Mouse (Mus musculus) CH12.LX (cell line): ENCODE measurements around the gene Ryr1. TPM values are rescaled to one million over a fixed set of nuclear protein-coding genes. Genes with fewer than 3 reads are reported as not detected.

Experiments
- DNase-seq: peaks from one replicate; pipeline ENCODE4 v3.0.0-alpha.2; 2013; ENCODE audit errors: extremely low read depth
- H3K27ac ChIP-seq: 2 replicates; pipeline ENCODE4 v1.5.1; 2012; ENCODE audit warnings: low read depth, mild to moderate bottlenecking, control low read depth, moderate library complexity; ENCODE audit not compliant: insufficient read depth
- H3K27me3 ChIP-seq: replicated peaks from 2 replicates; pipeline ENCODE3; 2012; ENCODE audit warnings: inconsistent platforms
- H3K36me3 ChIP-seq, 2 experiments: replicated peaks in 1 of 2; 2 replicates each; pipeline versions ENCODE3 to v1.6.1; 2012; ENCODE audit warnings: inconsistent platforms in 1 of 2, low read length in 1 of 2, mild to moderate bottlenecking in 1 of 2, mixed read lengths in 1 of 2, moderate library complexity in 1 of 2; ENCODE audit not compliant: control insufficient read depth in 1 of 2, insufficient read depth in 1 of 2
- H3K4me1 ChIP-seq, 2 experiments: 2 replicates each; pipeline ENCODE4 v1.6.1; 2012; ENCODE audit warnings: inconsistent platforms in 1 of 2, moderate library complexity in 1 of 2; ENCODE audit not compliant: insufficient read depth in 2 of 2, control insufficient read depth in 1 of 2
- H3K4me2 ChIP-seq: 2 replicates; pipeline ENCODE4 v1.6.1; 2012; ENCODE audit warnings: low read depth, mild to moderate bottlenecking, control low read depth; ENCODE audit not compliant: poor library complexity, insufficient read depth, severe bottlenecking
- H3K4me3 ChIP-seq, 3 experiments: fragments of 150-350 bp in 1 of 3; sonication (generic) in 1 of 3; replicated peaks in 1 of 3; 2 replicates each; pipeline versions ENCODE3 to v1.5.1; 2011 to 2012; ENCODE audit warnings: low read depth in 2 of 3, low read length in 2 of 3, mild to moderate bottlenecking in 2 of 3, moderate library complexity in 2 of 3, control low read depth in 1 of 3, improper control_type of control experiment in 1 of 3, inconsistent platforms in 1 of 3, mixed read lengths in 1 of 3; ENCODE audit not compliant: poor library complexity in 1 of 3
- H3K79me2 ChIP-seq: replicated peaks from 2 replicates; pipeline ENCODE4 v1.6.1; 2012; ENCODE audit warnings: mild to moderate bottlenecking, moderate library complexity; ENCODE audit not compliant: control insufficient read depth, poor library complexity, insufficient read depth, severe bottlenecking; ENCODE audit errors: extremely low read depth
- H3K9ac ChIP-seq: 2 replicates; pipeline ENCODE4 v1.6.1; 2012; ENCODE audit warnings: low read depth, mild to moderate bottlenecking, control low read depth, moderate library complexity; ENCODE audit not compliant: insufficient read depth
- H3K9me3 ChIP-seq: replicated peaks from 2 replicates; pipeline ENCODE3; 2012; ENCODE audit warnings: low read length, inconsistent platforms, mixed read lengths
- JUND ChIP-seq: conservative IDR thresholded peaks from 2 replicates; pipeline ENCODE4 v1.6.1; 2011; ENCODE audit warnings: low read depth, low read length, improper control_type of control experiment
- PAX5 ChIP-seq: IDR thresholded peaks from 2 replicates; pipeline ENCODE4 v1.6.1; 2012; ENCODE audit warnings: low read length, inconsistent platforms, mixed read lengths
- POLR2AphosphoS2 ChIP-seq: IDR thresholded peaks from 2 replicates; pipeline ENCODE4 v1.6.1; 2011; ENCODE audit warnings: low read depth, low read length, improper control_type of control experiment
- ZC3H11A ChIP-seq: IDR thresholded peaks from 2 replicates; pipeline ENCODE4 v1.6.1; 2012; ENCODE audit warnings: low read depth, mild to moderate bottlenecking, inconsistent platforms, low read length, improper control_type of control experiment
- dilution Hi-C: fragments of 300-500 bp; cut with MboI; formaldehyde crosslinking; loops from 2 replicates; pipeline ENCODE4 v1.14.3; 2020; ENCODE audit warnings: low sequenced_read_pairs; ENCODE audit not compliant: extremely low pct_unique_long_range_greater_than_20kb, extremely low pct_ligation_motif_present
- in situ Hi-C: fragments of 300-500 bp; cut with MboI; formaldehyde crosslinking; loops from 3 replicates; pipeline ENCODE4 v1.14.3; 2019; ENCODE audit warnings: low sequenced_read_pairs, low pct_ligation_motif_present, low pct_unique_long_range_greater_than_20kb, mixed read lengths
- polyA plus RNA-seq: library from polyadenylated mRNA; unstranded; fragments of >175 nt; gene quantifications from 2 replicates; pipeline ENCODE4 v1.2.1, GENCODE M21; 2012; ENCODE audit warnings: low read depth; ENCODE audit not compliant: insufficient read length
- total RNA-seq, 2 experiments: library from RNA; depleted of rRNA; stranded (reverse); fragments of 300-350 nt in 1 of 2; fragments of >200 nt in 1 of 2; gene quantifications; 2 replicates each; pipeline ENCODE4 v1.2.3; 2012 to 2014

Ryr1 gene
- total and polyA plus RNA-seq, 3 experiments = 0.43 to 1.1 (median 0.68) TPM

DNA sequence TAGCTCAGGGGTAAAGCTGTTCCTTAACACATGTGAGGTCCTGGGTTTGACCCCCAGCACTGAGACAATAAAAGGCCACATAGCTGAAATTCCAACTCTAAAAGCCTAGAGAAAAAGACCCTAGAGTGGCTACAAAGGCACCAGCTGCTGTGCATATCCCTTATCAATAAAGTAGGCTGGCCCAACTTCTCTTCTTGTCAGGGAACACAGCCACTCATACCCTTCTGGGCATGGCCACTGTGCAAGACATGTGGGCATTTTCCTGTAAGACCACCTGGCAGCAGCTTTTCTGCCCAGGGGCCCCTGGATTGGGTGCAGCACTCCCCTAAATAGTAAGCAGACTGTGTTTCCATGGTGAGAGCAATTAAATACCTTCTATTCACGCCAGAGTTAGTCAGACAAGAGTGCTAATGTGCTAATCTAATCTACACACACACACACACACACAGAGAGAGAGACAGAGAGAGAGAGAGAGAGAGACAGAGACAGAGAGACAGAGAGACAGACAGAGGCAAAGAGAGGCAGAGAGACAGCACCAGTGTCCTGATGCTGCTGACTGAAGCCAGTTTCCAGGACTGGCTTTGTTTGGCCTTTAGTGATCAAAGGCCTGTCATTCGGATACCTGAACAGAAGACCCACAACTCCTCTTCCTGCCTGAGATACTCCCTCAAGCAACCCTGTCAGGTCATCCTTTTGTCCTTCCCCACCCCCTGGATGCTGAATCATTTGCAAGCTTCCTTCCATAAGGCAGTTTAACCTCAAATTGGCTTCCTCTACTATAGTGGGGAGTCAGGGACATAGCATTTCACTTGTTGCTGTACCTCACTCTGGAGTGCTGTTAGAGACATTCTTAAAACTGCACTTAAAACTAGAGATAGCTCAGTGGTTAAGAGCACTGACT is 171.3 kb downstream of the Ryr1 start:
- no peak overlapping the region for H3K9ac ChIP-seq
- in situ Hi-C loops (no loop called here), dilution Hi-C loops (no loop called here)
- no peak overlapping the region for H3K4me2 ChIP-seq
- H3K4me1 ChIP-seq = peaks cover 2 to 81% of the 10 kb centered on the region in 2 experiments; a peak in 3 of 4 replicates
- no peak for DNase-seq
- H3K4me3 ChIP-seq = no peak overlapping the region
- no peaks in the 10 kb centered on the region for H3K9me3 ChIP-seq
- no peaks in the 10 kb centered on the region for H3K27me3 ChIP-seq
- no peak for TF ChIP-seq JUND
- TF ChIP-seq PAX5 = no peak
- TF ChIP-seq ZC3H11A = no peak
- TF ChIP-seq POLR2AphosphoS2 = no peak
- peaks cover 3 to 56% of the 10 kb centered on the region in 2 experiments for H3K36me3 ChIP-seq
- peaks cover 52% of the 10 kb centered on the region for H3K79me2 ChIP-seq
- no peak overlapping the region for H3K27ac ChIP-seq

Other genes with a start within 250 kb of the Ryr1 start
- gene Capn12, start 243.8 kb downstream of the Ryr1 start, total RNA-seq (2012; rRNA removed) = 0.17 TPM in 2 replicates
- not detected in 2 replicates for gene Capn12, start 243.8 kb downstream of the Ryr1 start, total RNA-seq (2014; rRNA removed)
- not detected in 2 replicates for gene Capn12, start 243.8 kb downstream of the Ryr1 start, polyA plus RNA-seq
- gene Actn4, start 162.8 kb downstream of the Ryr1 start, total RNA-seq (2012; rRNA removed) = 62.9 and 63.4 TPM in 2 replicates
- 45.9 and 56.9 TPM in 2 replicates for gene Actn4, start 162.8 kb downstream of the Ryr1 start, total RNA-seq (2014; rRNA removed)
- gene Actn4, start 162.8 kb downstream of the Ryr1 start, polyA plus RNA-seq = 127 and 145 TPM in 2 replicates
- 513 and 551 TPM in 2 replicates for gene Eif3k, start 143.3 kb downstream of the Ryr1 start, total RNA-seq (2012; rRNA removed)
- gene Eif3k, start 143.3 kb downstream of the Ryr1 start, total RNA-seq (2014; rRNA removed) = 595 and 658 TPM in 2 replicates
- gene Eif3k, start 143.3 kb downstream of the Ryr1 start, polyA plus RNA-seq = 580 and 584 TPM in 2 replicates
- gene Map4k1, start 143.1 kb downstream of the Ryr1 start, total RNA-seq (2012; rRNA removed) = 183 and 195 TPM in 2 replicates
- gene Map4k1, start 143.1 kb downstream of the Ryr1 start, total RNA-seq (2014; rRNA removed) = 112 and 114 TPM in 2 replicates
- gene Map4k1, start 143.1 kb downstream of the Ryr1 start, polyA plus RNA-seq = 395 and 401 TPM in 2 replicates
- gene Rasgrp4, start 9.7 kb upstream of the Ryr1 start, total RNA-seq (2012; rRNA removed) = 0.88 and 1.4 TPM in 2 replicates
- 0.26 and 0.58 TPM in 2 replicates for gene Rasgrp4, start 9.7 kb upstream of the Ryr1 start, total RNA-seq (2014; rRNA removed)
- 2.9 and 3.2 TPM in 2 replicates for gene Rasgrp4, start 9.7 kb upstream of the Ryr1 start, polyA plus RNA-seq
- 13.8 and 14.5 TPM in 2 replicates for gene Fam98c, start 31.1 kb upstream of the Ryr1 start, total RNA-seq (2012; rRNA removed)
- gene Fam98c, start 31.1 kb upstream of the Ryr1 start, total RNA-seq (2014; rRNA removed) = 13.0 and 14.1 TPM in 2 replicates
- gene Fam98c, start 31.1 kb upstream of the Ryr1 start, polyA plus RNA-seq = 15.2 and 17.9 TPM in 2 replicates
- 0.30 and 0.38 TPM in 2 replicates for gene Ggn, start 45.0 kb upstream of the Ryr1 start, total RNA-seq (2012; rRNA removed)
- gene Ggn, start 45.0 kb upstream of the Ryr1 start, total RNA-seq (2014; rRNA removed) = 0.13 TPM in 1 of 2 replicates, not detected in the other
- gene Ggn, start 45.0 kb upstream of the Ryr1 start, polyA plus RNA-seq = 1.0 and 1.5 TPM in 2 replicates
- 2.2 and 3.3 TPM in 2 replicates for gene Spred3, start 45.2 kb upstream of the Ryr1 start, total RNA-seq (2012; rRNA removed)
- gene Spred3, start 45.2 kb upstream of the Ryr1 start, total RNA-seq (2014; rRNA removed) = 1.2 and 1.6 TPM in 2 replicates
- 6.0 and 6.6 TPM in 2 replicates for gene Spred3, start 45.2 kb upstream of the Ryr1 start, polyA plus RNA-seq
- 321 and 335 TPM in 2 replicates for gene Psmd8, start 55.5 kb upstream of the Ryr1 start, total RNA-seq (2012; rRNA removed)
- 455 and 479 TPM in 2 replicates for gene Psmd8, start 55.5 kb upstream of the Ryr1 start, total RNA-seq (2014; rRNA removed)
- gene Psmd8, start 55.5 kb upstream of the Ryr1 start, polyA plus RNA-seq = 308 and 348 TPM in 2 replicates
- gene Catsperg1, start 88.9 kb upstream of the Ryr1 start, total RNA-seq (2012; rRNA removed) = 0.38 and 0.93 TPM in 2 replicates
- 0.68 and 0.72 TPM in 2 replicates for gene Catsperg1, start 88.9 kb upstream of the Ryr1 start, total RNA-seq (2014; rRNA removed)
- gene Catsperg1, start 88.9 kb upstream of the Ryr1 start, polyA plus RNA-seq = 1.4 and 2.0 TPM in 2 replicates
- gene Kcnk6, start 107.3 kb upstream of the Ryr1 start, total RNA-seq (2012; rRNA removed) = 4.0 TPM in 2 replicates
- 1.2 and 2.2 TPM in 2 replicates for gene Kcnk6, start 107.3 kb upstream of the Ryr1 start, total RNA-seq (2014; rRNA removed)
- gene Kcnk6, start 107.3 kb upstream of the Ryr1 start, polyA plus RNA-seq = 1.2 and 1.9 TPM in 2 replicates
- gene Yif1b, start 113.2 kb upstream of the Ryr1 start, total RNA-seq (2012; rRNA removed) = 84.2 and 99.4 TPM in 2 replicates
- gene Yif1b, start 113.2 kb upstream of the Ryr1 start, total RNA-seq (2014; rRNA removed) = 61.6 and 69.4 TPM in 2 replicates
- 61.0 and 63.0 TPM in 2 replicates for gene Yif1b, start 113.2 kb upstream of the Ryr1 start, polyA plus RNA-seq
- gene 2200002D01Rik, start 123.3 kb upstream of the Ryr1 start, total RNA-seq (2012; rRNA removed) = 3.7 and 5.8 TPM in 2 replicates
- not detected in 2 replicates for gene 2200002D01Rik, start 123.3 kb upstream of the Ryr1 start, total RNA-seq (2014; rRNA removed)
- gene 2200002D01Rik, start 123.3 kb upstream of the Ryr1 start, polyA plus RNA-seq = not detected in 2 replicates
- gene Spint2, start 156.7 kb upstream of the Ryr1 start, total RNA-seq (2012; rRNA removed) = 25.6 and 29.1 TPM in 2 replicates
- gene Spint2, start 156.7 kb upstream of the Ryr1 start, total RNA-seq (2014; rRNA removed) = not detected in 2 replicates
- 3.7 and 4.1 TPM in 2 replicates for gene Spint2, start 156.7 kb upstream of the Ryr1 start, polyA plus RNA-seq
- gene Ppp1r14a, start 164.1 kb upstream of the Ryr1 start, total RNA-seq (2012; rRNA removed) = not detected in 2 replicates
- gene Ppp1r14a, start 164.1 kb upstream of the Ryr1 start, total RNA-seq (2014; rRNA removed) = not detected in 2 replicates
- not detected in 2 replicates for gene Ppp1r14a, start 164.1 kb upstream of the Ryr1 start, polyA plus RNA-seq
- gene Dpf1, start 178.8 kb upstream of the Ryr1 start, total RNA-seq (2012; rRNA removed) = 1.3 and 3.0 TPM in 2 replicates
- gene Dpf1, start 178.8 kb upstream of the Ryr1 start, total RNA-seq (2014; rRNA removed) = 0.35 and 0.38 TPM in 2 replicates
- gene Dpf1, start 178.8 kb upstream of the Ryr1 start, polyA plus RNA-seq = 0.97 and 1.9 TPM in 2 replicates